Mouse (Mus musculus) midbrain, embryonic 15.5 days (tissue): ENCODE results near the gene Zswim1. TPM values are rescaled to one million over a fixed set of nuclear protein-coding genes. Genes with fewer than 3 reads are reported as not detected.
"Not testable (repeated sequence)": the region's sequence is repeated elsewhere in the genome, so short reads cannot be mapped to it uniquely, and the experiment has no call there.

Experiments used
- ATAC-seq: fragments of 200-750 bp; cut with Nextera tagmentation; replicated peaks from 2 replicates; pipeline ENCODE4 v1.8.0; 2017; ENCODE audit warnings: moderate TSS enrichment
- H3K27ac ChIP-seq: fragments of 300-500 bp; sonication (generic); 2 replicates; pipeline ENCODE4 v1.5.1; 2015; ENCODE audit warnings: mild to moderate bottlenecking, inconsistent platforms
- H3K27me3 ChIP-seq: fragments of 300-500 bp; sonication (generic); replicated peaks from 2 replicates; pipeline ENCODE4 v1.6.1; 2015; ENCODE audit warnings: inconsistent platforms
- H3K36me3 ChIP-seq: fragments of 300-500 bp; sonication (generic); replicated peaks from 2 replicates; pipeline ENCODE4 v1.6.1; 2015; ENCODE audit warnings: inconsistent platforms
- H3K4me1 ChIP-seq: fragments of 300-500 bp; sonication (generic); 2 replicates; pipeline ENCODE4 v1.6.1; 2015; ENCODE audit warnings: inconsistent platforms
- H3K4me2 ChIP-seq: fragments of 300-500 bp; sonication (generic); 2 replicates; pipeline ENCODE4 v1.6.1; 2015; ENCODE audit warnings: inconsistent platforms, mild to moderate bottlenecking, moderate library complexity
- H3K4me3 ChIP-seq: fragments of 300-500 bp; sonication (generic); 2 replicates; pipeline ENCODE4 v1.5.1; 2015; ENCODE audit warnings: mild to moderate bottlenecking, inconsistent platforms
- H3K9ac ChIP-seq: fragments of 300-500 bp; sonication (generic); 2 replicates; pipeline ENCODE4 v1.6.1; 2015; ENCODE audit warnings: mild to moderate bottlenecking, inconsistent platforms
- H3K9me3 ChIP-seq: fragments of 300-500 bp; sonication (generic); 2 replicates; pipeline ENCODE4 v1.6.1; 2016; ENCODE audit warnings: inconsistent platforms
- WGBS: fragments of 180-500 bp; shearing (Covaris S2); methylation state at CpG from one replicate; pipeline ENCODE4 v1.1.7; 2015; ENCODE audit warnings: mixed read lengths; 5-methylcytosine and 5-hydroxymethylcytosine counted together
- polyA plus RNA-seq: library from polyadenylated mRNA; unstranded; fragments of >200 nt; fragmentation: Nextera tagmentation; extraction: Ambion mirVana; gene quantifications from 2 replicates; pipeline ENCODE4 v1.2.1, GENCODE M21; 2015

Gene Zswim1
- polyA plus RNA-seq, 1 experiment from 2014 or later = 28.3 TPM

- Histone ChIP-seq H3K9me3 (no peaks in the 10 kb centered on the region), H3K4me2 (no peak overlapping the region), H3K27me3 (no peaks in the 10 kb centered on the region), H3K4me3 (no peak overlapping the region), H3K4me1 (no peaks in the 10 kb centered on the region), H3K9ac (no peak overlapping the region), H3K27ac (no peak overlapping the region), H3K36me3 (peaks cover 26% of the 10 kb centered on the region)
- WGBS = 85% methylated on average over 4 of the region's 4 CpGs
- no peak for ATAC-seq
Observed at GRCm38 (mm10) chr2:164795868-164796267, 26.6 kb upstream of the Zswim1 start.

GRCm38 (mm10) chr2:164798554-164798953 is 23.9 kb upstream of the Zswim1 start:
- not testable (repeated sequence) for H3K4me2 ChIP-seq, H3K9me3 ChIP-seq, ATAC-seq, H3K27me3 ChIP-seq, H3K27ac ChIP-seq, H3K4me1 ChIP-seq, H3K4me3 ChIP-seq, H3K9ac ChIP-seq
- WGBS = 89% methylated on average over 6 of the region's 6 CpGs
- peaks cover 20% of the 10 kb centered on the region for H3K36me3 ChIP-seq

- 94% methylated on average over 13 of the region's 13 CpGs for WGBS
- peaks cover 14% of the 10 kb centered on the region; the same call in 1 of the 2 replicates for H3K36me3 ChIP-seq
- peaks cover 15% of the 10 kb centered on the region for H3K4me1 ChIP-seq
- no peak overlapping the region for H3K4me3 ChIP-seq
- no peak overlapping the region for H3K9ac ChIP-seq
- no peaks in the 10 kb centered on the region for H3K9me3 ChIP-seq
- ATAC-seq = no peak
- no peaks in the 10 kb centered on the region for H3K27me3 ChIP-seq
- no peak overlapping the region for H3K4me2 ChIP-seq
- H3K27ac ChIP-seq = no peak overlapping the region
Observed at GRCm38 (mm10) chr2:164800252-164801004, 22.1 kb upstream of the Zswim1 start.

DNA sequence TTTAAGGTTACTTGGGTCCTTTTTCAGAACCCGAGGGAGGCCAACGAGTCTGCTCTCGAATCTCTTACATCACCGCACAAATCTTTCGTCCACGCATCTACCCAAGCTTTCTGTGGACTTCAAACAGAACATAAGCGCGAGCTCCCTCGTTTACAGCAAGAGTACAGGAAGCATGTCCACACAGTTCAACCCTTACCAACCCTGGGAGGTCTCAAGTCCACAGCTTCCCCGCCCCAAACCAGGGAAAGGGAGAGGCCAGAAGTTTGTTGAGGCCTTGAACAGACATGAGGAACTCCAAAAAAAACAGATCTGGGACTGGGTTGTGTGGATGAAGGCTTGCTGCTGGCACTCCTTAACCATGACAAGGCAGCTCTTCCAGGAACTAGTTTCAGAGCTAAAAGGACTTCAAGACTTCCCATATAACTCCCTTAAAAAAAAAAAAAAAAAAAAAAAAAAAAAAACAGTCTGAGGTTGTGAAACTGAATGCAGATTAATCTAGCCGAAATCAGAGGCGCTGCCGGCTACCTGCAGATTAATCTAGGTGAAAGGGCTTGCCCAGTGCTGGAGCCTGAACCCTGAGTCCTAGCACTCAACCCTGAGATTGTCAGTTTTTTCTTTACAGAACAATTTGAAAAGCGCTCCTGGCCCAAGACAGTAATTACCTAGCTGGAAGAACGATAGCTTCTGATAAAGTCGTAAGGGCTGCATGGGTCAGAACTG is 19.1 kb upstream of the Zswim1 start:
- Histone ChIP-seq H3K9me3 (no peaks in the 10 kb centered on the region), H3K27ac (no peak overlapping the region), H3K36me3 (no peaks in the 10 kb centered on the region; the same call in 1 of the 2 replicates), H3K4me1 (peaks cover 33% of the 10 kb centered on the region), H3K9ac (peak overlapping the region; percentile 67; the same call in 1 of the 2 replicates), H3K4me3 (peak overlapping the region; percentile 73), H3K27me3 (no peaks in the 10 kb centered on the region), H3K4me2 (peak overlapping the region; percentile 63)
- 93% methylated on average over 16 of the region's 16 CpGs for WGBS
- ATAC-seq = no peak

DNA sequence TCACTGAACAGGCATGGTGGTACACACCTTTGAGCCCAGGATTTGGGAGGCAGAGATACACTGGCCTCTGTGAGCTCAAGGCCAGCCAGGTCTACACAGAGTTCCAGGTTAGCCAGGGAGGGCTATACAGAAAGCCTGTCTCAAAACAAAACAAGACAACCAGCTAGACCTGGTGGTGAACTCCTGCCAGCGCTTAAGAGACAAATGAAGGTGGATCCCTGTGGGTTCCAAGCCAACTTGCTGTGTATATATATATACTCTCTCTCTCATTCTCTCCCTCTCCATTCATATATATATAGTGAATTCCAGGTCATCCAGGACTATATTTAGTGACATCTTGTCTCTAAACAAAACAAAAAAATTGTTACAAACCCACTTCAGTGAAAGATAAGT is 18.6 kb upstream of the Zswim1 start:
- no peaks in the 10 kb centered on the region for H3K27me3 ChIP-seq
- peak overlapping the region; percentile 82; the same call in 1 of the 2 replicates for H3K27ac ChIP-seq
- peak overlapping the region; percentile 73 for H3K4me3 ChIP-seq
- no peaks in the 10 kb centered on the region for H3K9me3 ChIP-seq
- WGBS = 68% methylated on average over 1 of the region's 1 CpGs
- ATAC-seq = no peak
- peak overlapping the region; percentile 67 for H3K9ac ChIP-seq
- no peaks in the 10 kb centered on the region; the same call in 1 of the 2 replicates for H3K36me3 ChIP-seq
- peak overlapping the region; percentile 63 for H3K4me2 ChIP-seq
- H3K4me1 ChIP-seq = peaks cover 33% of the 10 kb centered on the region

DNA sequence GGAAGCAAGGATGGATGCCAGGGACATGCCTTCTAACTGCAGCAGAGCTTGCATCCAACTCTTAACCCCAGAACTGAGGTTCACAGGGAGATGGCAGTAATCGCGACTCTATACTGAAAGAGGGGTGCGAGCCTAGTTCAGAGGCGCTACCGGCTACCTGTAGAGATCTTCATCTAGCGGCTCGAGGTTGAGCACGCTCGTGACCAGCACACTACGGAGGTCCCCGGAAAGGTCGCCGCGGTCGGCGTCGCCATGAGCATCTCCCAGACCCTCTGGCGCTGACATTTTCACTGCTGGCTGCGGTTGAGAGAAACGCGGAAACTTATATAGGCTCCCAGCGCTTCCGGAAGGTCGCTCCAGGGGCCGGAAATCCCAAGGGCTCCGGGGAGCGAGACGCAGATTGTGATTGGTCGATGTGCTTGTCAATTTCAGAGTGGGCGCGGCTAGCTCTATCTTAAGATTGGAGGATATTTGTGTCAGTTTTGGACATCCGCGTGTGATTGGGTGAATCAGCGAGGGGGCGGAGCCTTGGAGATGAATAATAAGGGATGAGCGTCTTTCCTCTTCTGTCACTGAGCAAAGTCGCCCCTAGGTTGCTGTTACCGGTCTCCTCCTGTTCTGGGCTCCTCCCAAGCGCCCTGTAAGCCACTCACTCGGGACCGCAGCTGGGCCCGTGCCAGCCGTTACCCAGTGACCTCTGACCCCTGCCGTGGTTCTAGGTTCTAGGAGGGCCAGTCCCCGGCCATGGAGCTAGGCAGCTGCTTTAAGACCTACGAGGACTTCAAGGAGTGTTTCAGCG is 17.8 kb upstream of the Zswim1 start, which contains the start of the genes Acot8 and Zswim3:
TSS of gene Acot8 (minus strand) at position 350 of the 799 bp plus-strand sequence.
TSS of gene Zswim3 (plus strand) at position 566 of the 799 bp plus-strand sequence.
- Histone ChIP-seq H3K4me1 (peaks cover 33% of the 10 kb centered on the region), H3K9me3 (no peaks in the 10 kb centered on the region), H3K27ac (peak within 1 kb of the TSS; percentile 85), H3K27me3 (no peaks in the 10 kb centered on the region), H3K9ac (peak within 1 kb of the TSS; percentile 79), H3K36me3 (no peaks in the 10 kb centered on the region; the same call in 1 of the 2 replicates), H3K4me3 (peak within 1 kb of the TSS; percentile 73), H3K4me2 (peak within 1 kb of the TSS; percentile 73)
- peak; percentile 96 for ATAC-seq
- WGBS = under 1% methylated on average over 47 of the region's 47 CpGs

DNA sequence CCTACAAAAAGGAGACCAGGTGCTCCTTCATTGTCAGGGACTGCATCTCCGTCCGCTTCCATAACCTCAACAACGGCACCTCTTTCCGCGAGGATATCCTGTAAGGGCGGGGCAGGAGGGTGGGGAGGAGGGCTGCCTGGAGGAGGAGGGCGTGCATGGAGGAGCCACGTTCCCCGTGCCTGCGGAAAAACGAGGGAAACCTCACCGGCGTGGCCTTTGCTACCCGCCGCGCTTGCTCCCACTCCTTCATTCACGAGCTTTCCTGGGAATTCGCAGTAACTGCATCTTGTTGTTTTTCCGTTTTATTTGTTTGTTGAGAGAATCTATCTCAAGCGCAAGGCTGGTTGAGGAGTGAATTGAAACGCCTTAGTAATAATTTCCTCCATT is 17.2 kb upstream of the Zswim1 start:
- H3K4me3 ChIP-seq = peak overlapping the region; percentile 73
- no peaks in the 10 kb centered on the region; the same call in 1 of the 2 replicates for H3K36me3 ChIP-seq
- no peaks in the 10 kb centered on the region for H3K27me3 ChIP-seq
- 3% methylated on average over 21 of the region's 21 CpGs for WGBS
- peak; percentile 61 for ATAC-seq
- H3K27ac ChIP-seq = peak overlapping the region; percentile 85
- H3K4me1 ChIP-seq = peaks cover 33% of the 10 kb centered on the region
- peak overlapping the region; percentile 79 for H3K9ac ChIP-seq
- no peaks in the 10 kb centered on the region for H3K9me3 ChIP-seq
- peak overlapping the region; percentile 73 for H3K4me2 ChIP-seq

DNA sequence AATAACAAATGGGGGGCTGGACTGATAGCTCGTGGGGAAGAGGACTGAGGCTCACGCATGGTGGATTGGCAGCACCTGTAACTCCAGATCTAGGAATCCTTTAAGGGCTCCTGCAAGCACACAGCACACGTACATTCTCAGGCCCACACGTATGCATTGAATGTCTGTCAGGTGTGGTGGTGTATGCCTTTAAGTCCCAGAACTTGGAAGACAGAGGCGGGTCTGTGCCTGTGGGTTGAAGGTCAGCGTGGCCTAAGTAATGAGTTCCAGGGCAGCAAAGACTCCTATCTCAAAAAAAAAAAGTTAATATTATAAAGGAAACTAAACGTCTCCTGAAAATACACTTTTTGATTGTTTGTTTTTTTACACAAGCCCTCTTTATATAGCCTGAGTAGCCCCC is 15.9 kb upstream of the Zswim1 start:
- Histone ChIP-seq H3K27ac (no peak overlapping the region), H3K4me1 (peaks cover 33% of the 10 kb centered on the region), H3K4me3 (no peak overlapping the region), H3K4me2 (peak overlapping the region; percentile 73; the same call in 1 of the 2 replicates), H3K27me3 (no peaks in the 10 kb centered on the region), H3K9me3 (no peaks in the 10 kb centered on the region), H3K9ac (no peak overlapping the region), H3K36me3 (no peaks in the 10 kb centered on the region)
- 85% methylated on average over 7 of the region's 7 CpGs for WGBS
- ATAC-seq = no peak

DNA sequence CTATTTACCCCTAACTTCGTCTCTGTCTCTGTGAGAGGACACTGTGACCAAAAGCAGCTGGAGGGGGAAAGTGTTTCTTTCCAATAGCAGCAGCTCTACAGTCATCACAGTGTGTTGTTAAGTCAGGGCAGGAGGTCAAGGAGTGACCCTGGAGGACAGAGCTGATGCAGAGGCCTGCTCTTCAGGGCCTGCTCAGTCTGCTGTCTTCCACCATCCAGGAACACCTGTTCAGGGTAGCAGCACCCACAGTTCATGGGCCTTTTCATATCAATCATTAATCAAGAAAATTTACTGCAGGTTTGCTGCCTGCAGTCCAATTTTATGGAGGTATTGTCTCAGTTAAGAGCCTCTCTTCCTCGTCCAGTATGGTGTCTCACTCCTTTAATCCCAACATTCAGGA is 8.9 kb upstream of the Zswim1 start:
- Histone ChIP-seq H3K27me3 (no peaks in the 10 kb centered on the region), H3K27ac (no peak overlapping the region), H3K4me3 (no peak overlapping the region), H3K4me2 (no peak overlapping the region), H3K4me1 (no peaks in the 10 kb centered on the region), H3K36me3 (0 out of 2 replicates have a peak, but pooled peaks cover 3% of the 10 kb centered on the region), H3K9me3 (no peaks in the 10 kb centered on the region), H3K9ac (no peak overlapping the region)
- WGBS = 50% methylated on average over 2 of the region's 2 CpGs
- ATAC-seq = no peak

- Histone ChIP-seq H3K36me3 (peaks cover 6% of the 10 kb centered on the region; the same call in 1 of the 2 replicates), H3K4me3 (no peak overlapping the region), H3K9ac (no peak overlapping the region), H3K4me2 (no peak overlapping the region), H3K4me1 (no peaks in the 10 kb centered on the region), H3K9me3 (no peaks in the 10 kb centered on the region), H3K27ac (no peak overlapping the region), H3K27me3 (no peaks in the 10 kb centered on the region)
- 89% methylated on average over 5 of the region's 5 CpGs for WGBS
- ATAC-seq = no peak
Observed at GRCm38 (mm10) chr2:164815348-164815747, 7.1 kb upstream of the Zswim1 start.

- ATAC-seq = no peak
- H3K9me3 ChIP-seq = no peaks in the 10 kb centered on the region
- H3K27me3 ChIP-seq = no peaks in the 10 kb centered on the region
- H3K4me3 ChIP-seq = no peak overlapping the region
- no peak overlapping the region for H3K27ac ChIP-seq
- no peak overlapping the region for H3K9ac ChIP-seq
- no peaks in the 10 kb centered on the region for H3K4me1 ChIP-seq
- H3K4me2 ChIP-seq = no peak overlapping the region
- WGBS = 92% methylated on average over 8 of the region's 8 CpGs
- H3K36me3 ChIP-seq = peaks cover 10% of the 10 kb centered on the region
Observed at GRCm38 (mm10) chr2:164815821-164816220, 6.7 kb upstream of the Zswim1 start.

DNA sequence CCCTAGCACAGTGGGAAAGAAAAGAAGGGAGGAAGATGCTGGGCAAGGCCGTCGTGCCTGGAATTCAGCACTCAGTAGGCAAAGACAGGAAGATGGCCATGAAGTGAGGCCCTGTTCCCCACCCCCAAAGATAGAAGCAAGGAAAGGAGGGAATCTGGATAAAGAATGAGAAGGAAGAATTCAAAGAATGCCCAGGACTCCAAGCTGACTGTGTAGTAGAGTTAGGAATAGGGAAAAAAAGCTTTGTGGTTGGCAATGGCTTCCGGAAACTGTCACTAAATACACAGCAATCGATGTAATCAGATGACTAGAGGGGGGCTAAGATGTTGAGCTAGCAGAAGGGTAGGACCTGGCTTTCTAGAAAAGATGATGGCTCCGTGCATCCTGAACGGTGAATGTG is 5.3 kb upstream of the Zswim1 start:
- Histone ChIP-seq H3K36me3 (peaks cover 16% of the 10 kb centered on the region), H3K4me1 (peaks cover 3% of the 10 kb centered on the region), H3K4me2 (no peak overlapping the region), H3K9me3 (no peaks in the 10 kb centered on the region), H3K4me3 (no peak overlapping the region), H3K9ac (no peak overlapping the region), H3K27ac (no peak overlapping the region), H3K27me3 (no peaks in the 10 kb centered on the region)
- WGBS = 85% methylated on average over 6 of the region's 6 CpGs
- no peak for ATAC-seq
